Mouse (Mus musculus): ENCODE measurements around the gene Tmed1.
"Not testable (repeated sequence)": the region's sequence is repeated elsewhere in the genome, so short reads cannot be mapped to it uniquely, and the experiment has no call there.

The Tmed1 gene

DNA sequence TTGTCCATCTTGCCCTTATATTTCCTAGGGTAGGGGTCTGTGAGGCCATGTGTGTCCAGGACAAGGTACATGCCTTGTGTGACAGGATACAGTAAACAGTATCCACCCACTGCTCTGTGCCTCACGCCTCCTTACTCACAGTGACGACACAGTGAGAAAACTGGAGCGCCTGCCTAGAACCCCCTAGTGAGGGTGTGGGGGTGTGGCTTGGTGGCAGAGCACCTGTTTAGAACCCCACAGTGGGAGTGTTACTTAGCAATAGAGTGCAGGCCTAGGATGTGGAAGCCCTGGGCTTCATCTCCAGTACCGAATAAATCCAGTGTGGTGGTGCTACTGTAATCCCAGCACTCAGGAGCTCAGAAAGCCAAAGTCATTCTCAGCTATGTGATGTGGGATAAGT, 37.1 kb downstream of the Tmed1 start:
- DNase-seq (ENCODE audit: low spot score in 2 of 2) = no peak

DNA sequence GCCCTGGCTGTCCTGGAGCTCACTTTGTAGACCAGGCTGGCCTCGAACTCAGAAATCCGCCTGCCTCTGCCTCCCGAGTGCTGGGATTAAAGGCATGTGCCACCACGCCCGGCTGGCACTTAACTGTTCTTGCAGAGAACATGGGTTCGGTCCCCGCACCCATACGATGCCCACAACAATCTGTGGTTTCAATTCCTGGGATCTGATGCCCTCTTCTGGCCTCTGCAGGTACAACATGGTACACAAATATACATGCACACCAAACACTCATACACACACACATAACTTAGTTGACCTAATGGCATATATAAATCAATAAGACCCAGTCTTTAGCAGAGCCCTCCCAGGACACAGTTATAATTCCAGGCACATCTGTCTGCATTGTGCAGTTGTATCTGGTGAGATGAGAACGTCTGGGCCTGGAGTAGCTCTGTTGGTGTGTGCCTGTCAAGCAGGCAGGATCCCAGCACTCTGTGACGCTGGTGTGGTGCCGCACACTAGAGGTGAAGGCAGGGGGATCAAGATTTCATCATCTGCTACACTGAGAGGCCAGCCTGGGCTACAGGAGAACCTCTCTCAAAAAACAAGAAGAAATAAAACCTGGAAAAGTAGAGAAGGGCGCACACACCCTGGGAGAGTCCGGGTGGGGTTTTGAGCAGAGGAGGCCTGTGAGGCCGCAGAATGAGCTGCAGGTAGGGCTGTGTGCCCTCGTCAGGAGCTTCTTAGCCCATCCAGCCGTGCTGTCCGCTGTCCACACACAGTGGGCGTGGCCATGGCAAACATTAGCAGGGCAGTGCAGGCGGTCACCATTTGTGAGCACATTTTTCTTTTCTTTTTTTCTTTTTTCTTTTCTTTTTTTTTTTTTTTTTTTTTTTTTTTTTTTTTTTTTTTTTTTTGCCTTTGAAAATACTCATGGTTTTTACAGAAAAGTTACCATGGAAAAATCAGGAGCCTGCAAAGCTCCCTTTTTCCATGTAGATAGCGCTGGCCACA, 40.7 kb downstream of the Tmed1 start:
- peak in 1 of 2 experiments; percentile 53 for DNase-seq (ENCODE audit: low spot score in 2 of 2)

DNA sequence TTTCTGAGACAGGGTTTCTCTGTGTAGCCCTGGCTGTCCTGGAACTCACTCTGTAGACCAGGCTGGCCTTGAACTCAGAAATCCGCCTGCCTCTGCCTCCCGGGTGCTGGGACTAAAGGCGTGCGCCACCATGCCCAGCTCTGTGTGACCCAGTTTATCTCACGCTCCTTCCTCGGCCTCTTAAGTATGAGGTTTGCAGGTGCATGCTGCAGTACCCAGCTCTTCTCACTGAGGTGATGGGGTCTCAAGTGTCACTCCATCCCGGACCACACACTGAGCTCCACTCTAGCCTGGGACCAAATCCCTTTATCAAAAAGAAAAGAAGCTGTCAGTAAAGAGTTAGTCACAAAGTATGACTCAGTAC, 45.5 kb downstream of the Tmed1 start:
- DNase-seq (ENCODE audit: low spot score in 2 of 2) = not testable (repeated sequence)

DNA sequence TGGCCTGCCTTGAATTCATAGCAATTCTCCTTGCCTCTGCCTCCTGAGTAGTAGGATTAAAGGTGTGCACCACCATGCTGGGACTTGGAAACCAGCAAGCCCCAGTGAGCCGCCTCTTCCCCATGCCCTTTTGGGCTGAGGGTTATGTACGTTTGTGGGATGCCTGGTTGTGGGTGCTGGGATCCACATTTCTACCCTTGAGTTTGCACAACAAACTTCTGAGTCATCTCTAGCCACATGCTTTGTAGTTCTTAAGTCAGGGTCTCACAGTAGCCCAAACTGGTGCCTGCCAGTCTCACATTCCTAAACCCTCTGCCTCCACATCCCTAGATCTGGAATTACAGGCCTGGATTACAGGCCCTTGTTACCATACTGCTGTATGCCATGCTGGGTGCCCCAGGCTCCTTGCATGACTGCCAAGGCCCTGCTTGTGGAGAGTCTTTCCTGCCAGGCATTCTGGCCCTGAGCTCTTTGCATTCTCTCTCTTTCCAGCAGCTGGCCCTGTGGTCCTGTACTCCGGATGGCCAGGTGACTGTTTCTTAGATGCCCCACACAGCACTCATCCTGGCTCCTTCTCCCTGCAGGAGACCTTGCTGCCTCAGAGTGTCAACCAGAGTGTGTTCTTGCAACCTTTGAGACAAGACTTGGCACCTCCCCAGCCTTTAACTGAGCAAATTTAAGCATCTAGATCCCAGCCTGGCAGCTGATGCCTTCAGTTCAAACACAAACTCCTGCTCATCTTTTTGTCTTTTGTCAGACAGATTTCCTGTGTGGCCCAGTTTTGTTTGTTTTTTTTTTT, 46.1 kb downstream of the Tmed1 start:
- no peak for DNase-seq (ENCODE audit: low spot score in 2 of 2)

DNA sequence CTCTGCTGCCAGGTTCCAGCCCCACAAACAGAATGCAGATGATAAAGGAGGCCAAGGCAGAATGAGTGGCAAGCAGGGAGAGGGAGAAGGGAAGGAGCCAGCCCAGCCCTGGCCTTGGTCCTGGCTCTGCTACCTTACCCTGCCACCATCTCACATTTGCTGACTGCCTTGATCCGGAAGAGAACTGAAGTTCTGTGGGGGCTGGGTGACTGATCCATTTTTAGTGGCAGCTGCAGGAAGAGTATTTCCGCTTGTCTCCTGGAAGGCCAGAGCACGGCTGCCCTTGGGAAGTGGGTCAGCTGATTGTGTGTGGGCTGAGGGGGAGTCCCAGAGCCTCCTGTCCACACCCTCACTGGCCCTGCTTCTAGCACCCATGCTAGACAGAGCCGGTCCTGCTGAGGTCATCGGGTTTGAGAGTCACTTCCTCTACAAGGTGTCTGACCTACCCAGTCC, 46.9 kb downstream of the Tmed1 start:
- peak; percentile 87 to 89 for DNase-seq (ENCODE audit: low spot score in 2 of 2)

DNA sequence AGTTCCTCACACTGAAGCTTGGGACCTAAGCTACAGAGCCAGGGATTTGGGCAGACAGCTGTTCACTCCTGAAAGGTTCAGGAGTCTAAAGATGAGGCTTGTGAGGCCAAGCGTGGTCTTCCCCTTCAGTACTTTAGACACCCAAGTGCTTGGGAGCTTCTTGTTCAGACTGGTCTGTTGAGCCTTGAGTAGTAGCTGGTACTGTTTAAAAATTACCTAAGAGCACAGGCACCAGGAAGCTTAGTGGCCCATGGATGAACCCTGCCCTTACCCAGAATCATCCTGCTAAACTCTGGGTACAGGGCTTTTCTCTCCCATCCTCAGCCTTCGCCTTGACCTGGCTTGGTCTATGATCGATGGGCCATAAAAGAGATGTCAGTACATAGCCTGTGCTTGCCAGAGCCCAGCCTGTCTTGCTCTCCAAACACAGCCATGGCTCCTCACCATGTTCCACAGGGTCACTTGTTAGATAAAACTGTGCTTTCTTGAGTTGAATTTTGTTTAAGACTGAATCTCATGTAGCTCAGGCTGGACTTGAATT, 49.6 kb downstream of the Tmed1 start:
- no peak for DNase-seq (ENCODE audit: low spot score in 2 of 2)

- no peak for DNase-seq (ENCODE audit: low spot score in 2 of 2)
These were observed 51.2 kb downstream of the Tmed1 start for GRCm38 (mm10) chr9:21458821-21459220.

Data from heart, adult 9 months (tissue).